Mouse (Mus musculus): Measurements from ENCODE around the gene Eloa.

DNA sequence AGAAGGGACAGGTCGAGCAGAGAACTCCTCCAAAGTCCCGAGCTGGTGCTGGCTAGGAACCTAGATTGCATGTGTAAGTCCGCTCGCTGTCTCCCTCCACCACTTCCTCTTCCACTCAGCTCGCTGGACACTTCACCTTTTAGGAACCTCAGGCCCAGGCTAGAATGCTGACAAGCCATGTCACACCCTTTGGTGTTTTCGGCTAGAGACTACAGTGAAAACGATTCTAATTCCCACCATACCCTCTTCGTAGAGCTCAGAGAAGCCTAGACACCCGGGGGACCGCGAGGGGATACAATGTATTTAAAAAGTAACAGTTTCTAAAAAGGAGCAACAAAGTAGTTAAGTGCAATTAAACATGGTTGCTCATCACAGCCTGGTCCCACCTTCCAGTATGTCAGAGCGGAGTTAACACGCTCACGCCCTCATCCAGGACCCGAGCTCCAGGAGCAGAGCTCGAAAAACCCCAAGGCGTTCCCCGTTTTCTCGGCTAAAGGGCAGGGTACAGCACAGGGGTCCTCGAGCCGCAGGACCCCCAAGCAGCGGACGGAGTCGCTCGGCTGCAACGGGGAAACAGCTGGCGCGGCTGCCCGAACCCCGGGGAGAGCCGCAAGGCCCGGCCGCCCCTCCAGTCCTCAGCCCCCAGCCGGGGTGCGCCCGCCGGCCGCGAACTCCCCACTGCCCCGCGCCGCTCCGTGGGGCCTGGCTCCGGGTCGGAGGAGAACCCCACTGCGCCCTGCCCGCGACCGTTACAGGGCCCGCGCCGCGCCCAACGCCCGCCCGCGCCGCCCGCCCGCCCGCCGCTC lies 617 bp downstream of the Eloa start:
- no peak for TF ChIP-seq NANOG (IDR thresholded peaks at IDR 0.05; ENCODE audit: borderline replicate concordance, low read length)
- no peak for TF ChIP-seq CTCF (conservative IDR thresholded peaks at IDR 0.05; ENCODE audit: low read length)
- TF ChIP-seq POU5F1 (IDR thresholded peaks at IDR 0.05; ENCODE audit: borderline replicate concordance, low read length), result no peak

All from E14TG2a.4 (cell line).